Mouse (Mus musculus): ENCODE results near the gene 1810010D01Rik. TPM values are rescaled to one million over a fixed set of nuclear protein-coding genes. Genes with fewer than 3 reads are reported as not detected.

The 1810010D01Rik gene
- total and polyA plus RNA-seq, 2 experiments, result 0.13 TPM; not detected in 1

- no peak overlapping the region for H3K9ac ChIP-seq (ENCODE audit: low read depth, low read length)
- H3K4me3 ChIP-seq (ENCODE audit: insufficient read depth, low read depth, low read length), result no peak overlapping the region
- H3K27ac ChIP-seq (replicated peaks; ENCODE audit: insufficient read depth, low read depth, low read length), result no peak overlapping the region
- H3K36me3 ChIP-seq (ENCODE audit: control insufficient read depth, insufficient read depth, low read length), result no peaks in the 10 kb centered on the region
- 67% methylated on average over 3 of the region's 3 CpGs for WGBS
- no peaks in the 10 kb centered on the region for H3K27me3 ChIP-seq (ENCODE audit: control insufficient read depth, insufficient read depth, low read length)
- TF ChIP-seq CTCF (IDR thresholded peaks at IDR 0.05; ENCODE audit: low read depth, low read length), result no peak
- TF ChIP-seq POLR2A (IDR thresholded peaks at IDR 0.05; ENCODE audit: extremely low read depth, insufficient read depth, low read length), result no peak
- no peaks in the 10 kb centered on the region for H3K79me2 ChIP-seq (ENCODE audit: control insufficient read depth, insufficient read depth, low read length)
- no peak for DNase-seq (ENCODE audit: extremely low read depth, low read depth, low spot score)
- no peaks in the 10 kb centered on the region for H3K4me1 ChIP-seq (ENCODE audit: control insufficient read depth, insufficient read depth, low read length)
Observed at GRCm38 (mm10) chr7:145197711-145198110, 10.2 kb downstream of the 1810010D01Rik start.

GRCm38 (mm10) chr7:145197042-145197441 lies 10.9 kb downstream of the 1810010D01Rik start:
- 82% methylated on average over 3 of the region's 3 CpGs for WGBS
- no peak for TF ChIP-seq CTCF (IDR thresholded peaks at IDR 0.05; ENCODE audit: low read depth, low read length)
- no peak for TF ChIP-seq POLR2A (IDR thresholded peaks at IDR 0.05; ENCODE audit: extremely low read depth, insufficient read depth, low read length)
- H3K36me3 ChIP-seq (ENCODE audit: control insufficient read depth, insufficient read depth, low read length), result no peaks in the 10 kb centered on the region
- H3K27me3 ChIP-seq (ENCODE audit: control insufficient read depth, insufficient read depth, low read length), result no peaks in the 10 kb centered on the region
- H3K9ac ChIP-seq (ENCODE audit: low read depth, low read length), result no peak overlapping the region
- H3K79me2 ChIP-seq (ENCODE audit: control insufficient read depth, insufficient read depth, low read length), result no peaks in the 10 kb centered on the region
- no peak overlapping the region for H3K27ac ChIP-seq (replicated peaks; ENCODE audit: insufficient read depth, low read depth, low read length)
- no peak for DNase-seq (ENCODE audit: extremely low read depth, low read depth, low spot score)
- no peaks in the 10 kb centered on the region for H3K4me1 ChIP-seq (ENCODE audit: control insufficient read depth, insufficient read depth, low read length)
- H3K4me3 ChIP-seq (ENCODE audit: insufficient read depth, low read depth, low read length), result no peak overlapping the region

GRCm38 (mm10) chr7:145196340-145196739 lies 11.6 kb downstream of the 1810010D01Rik start:
- H3K27ac ChIP-seq (replicated peaks; ENCODE audit: insufficient read depth, low read depth, low read length), result no peak overlapping the region
- H3K79me2 ChIP-seq (ENCODE audit: control insufficient read depth, insufficient read depth, low read length), result no peaks in the 10 kb centered on the region
- 93% methylated on average over 6 of the region's 6 CpGs for WGBS
- H3K4me3 ChIP-seq (ENCODE audit: insufficient read depth, low read depth, low read length), result no peak overlapping the region
- H3K27me3 ChIP-seq (ENCODE audit: control insufficient read depth, insufficient read depth, low read length), result no peaks in the 10 kb centered on the region
- H3K4me1 ChIP-seq (ENCODE audit: control insufficient read depth, insufficient read depth, low read length), result no peaks in the 10 kb centered on the region
- no peaks in the 10 kb centered on the region for H3K36me3 ChIP-seq (ENCODE audit: control insufficient read depth, insufficient read depth, low read length)
- TF ChIP-seq POLR2A (IDR thresholded peaks at IDR 0.05; ENCODE audit: extremely low read depth, insufficient read depth, low read length), result no peak
- no peak for TF ChIP-seq CTCF (IDR thresholded peaks at IDR 0.05; ENCODE audit: low read depth, low read length)
- no peak overlapping the region for H3K9ac ChIP-seq (ENCODE audit: low read depth, low read length)
- DNase-seq (ENCODE audit: extremely low read depth, low read depth, low spot score), result no peak

GRCm38 (mm10) chr7:145195186-145195927 lies 12.6 kb downstream of the 1810010D01Rik start:
- WGBS, result 70% methylated on average over 5 of the region's 5 CpGs
- DNase-seq (ENCODE audit: extremely low read depth, low read depth, low spot score), result no peak
- H3K27me3 ChIP-seq (ENCODE audit: control insufficient read depth, insufficient read depth, low read length), result no peaks in the 10 kb centered on the region
- no peak overlapping the region for H3K9ac ChIP-seq (ENCODE audit: low read depth, low read length)
- H3K79me2 ChIP-seq (ENCODE audit: control insufficient read depth, insufficient read depth, low read length), result no peaks in the 10 kb centered on the region
- H3K4me3 ChIP-seq (ENCODE audit: insufficient read depth, low read depth, low read length), result no peak overlapping the region
- H3K4me1 ChIP-seq (ENCODE audit: control insufficient read depth, insufficient read depth, low read length), result no peaks in the 10 kb centered on the region
- no peaks in the 10 kb centered on the region for H3K36me3 ChIP-seq (ENCODE audit: control insufficient read depth, insufficient read depth, low read length)
- TF ChIP-seq CTCF (IDR thresholded peaks at IDR 0.05; ENCODE audit: low read depth, low read length) (no peak), POLR2A (IDR thresholded peaks at IDR 0.05; ENCODE audit: extremely low read depth, insufficient read depth, low read length) (no peak)
- no peak overlapping the region for H3K27ac ChIP-seq (replicated peaks; ENCODE audit: insufficient read depth, low read depth, low read length)

GRCm38 (mm10) chr7:145194455-145195161 lies 13.3 kb downstream of the 1810010D01Rik start:
- DNase-seq (ENCODE audit: extremely low read depth, low read depth, low spot score), result no peak
- H3K9ac ChIP-seq (ENCODE audit: low read depth, low read length), result no peak overlapping the region
- no peak overlapping the region for H3K27ac ChIP-seq (replicated peaks; ENCODE audit: insufficient read depth, low read depth, low read length)
- no peaks in the 10 kb centered on the region for H3K27me3 ChIP-seq (ENCODE audit: control insufficient read depth, insufficient read depth, low read length)
- no peaks in the 10 kb centered on the region for H3K36me3 ChIP-seq (ENCODE audit: control insufficient read depth, insufficient read depth, low read length)
- no peak overlapping the region for H3K4me3 ChIP-seq (ENCODE audit: insufficient read depth, low read depth, low read length)
- no peak for TF ChIP-seq CTCF (IDR thresholded peaks at IDR 0.05; ENCODE audit: low read depth, low read length)
- TF ChIP-seq POLR2A (IDR thresholded peaks at IDR 0.05; ENCODE audit: extremely low read depth, insufficient read depth, low read length), result no peak
- H3K4me1 ChIP-seq (ENCODE audit: control insufficient read depth, insufficient read depth, low read length), result no peaks in the 10 kb centered on the region
- 69% methylated on average over 3 of the region's 3 CpGs for whole genome bisulfite sequencing
- no peaks in the 10 kb centered on the region for H3K79me2 ChIP-seq (ENCODE audit: control insufficient read depth, insufficient read depth, low read length)

- H3K79me2 ChIP-seq (ENCODE audit: control insufficient read depth, insufficient read depth, low read length), result no peaks in the 10 kb centered on the region
- no peak for DNase-seq (ENCODE audit: extremely low read depth, low read depth, low spot score)
- H3K4me3 ChIP-seq (ENCODE audit: insufficient read depth, low read depth, low read length), result no peak overlapping the region
- TF ChIP-seq POLR2A (IDR thresholded peaks at IDR 0.05; ENCODE audit: extremely low read depth, insufficient read depth, low read length) (no peak), CTCF (IDR thresholded peaks at IDR 0.05; ENCODE audit: low read depth, low read length) (no peak)
- no peak overlapping the region for H3K27ac ChIP-seq (replicated peaks; ENCODE audit: insufficient read depth, low read depth, low read length)
- no peaks in the 10 kb centered on the region for H3K4me1 ChIP-seq (ENCODE audit: control insufficient read depth, insufficient read depth, low read length)
- WGBS, result 76% methylated on average over 6 of the region's 6 CpGs
- no peaks in the 10 kb centered on the region for H3K36me3 ChIP-seq (ENCODE audit: control insufficient read depth, insufficient read depth, low read length)
- no peaks in the 10 kb centered on the region for H3K27me3 ChIP-seq (ENCODE audit: control insufficient read depth, insufficient read depth, low read length)
- H3K9ac ChIP-seq (ENCODE audit: low read depth, low read length), result no peak overlapping the region
Observed at GRCm38 (mm10) chr7:145192836-145193235, 15.1 kb downstream of the 1810010D01Rik start.

Data from liver, adult 2 months (tissue).